Mouse (Mus musculus) lung, postnatal 4 days (tissue): Measurements from ENCODE around the gene Fam219b.

ENCODE experiments used
- DNase-seq, 2 experiments: peaks; one replicate each; pipeline ENCODE4 v3.0.0; 2021

Fam219b gene

GRCm38 (mm10) chr9:57525516-57525915 is 11.8 kb upstream of the Fam219b start:
- DNase-seq: no peak

- no peak for DNase-seq
Measured at GRCm38 (mm10) chr9:57526435-57526834, 10.9 kb upstream of the Fam219b start.

GRCm38 (mm10) chr9:57531946-57532345 is 5.4 kb upstream of the Fam219b start:
- no peak for DNase-seq

GRCm38 (mm10) chr9:57536362-57536761 is 966 bp upstream of the Fam219b start:
- DNase-seq: no peak

- DNase-seq: no peak
Measured at GRCm38 (mm10) chr9:57537728-57538181, 427 bp downstream of the Fam219b start.

- no peak for DNase-seq
Measured at GRCm38 (mm10) chr9:57539550-57539949, 2.2 kb downstream of the Fam219b start.

- DNase-seq: peak in 1 of 2 experiments; percentile 70
Measured at GRCm38 (mm10) chr9:57541312-57541711, 4.0 kb downstream of the Fam219b start.

- DNase-seq: no peak
Measured at GRCm38 (mm10) chr9:57543951-57544350, 6.6 kb downstream of the Fam219b start.

- no peak for DNase-seq
Measured at GRCm38 (mm10) chr9:57547287-57547686, 10.0 kb downstream of the Fam219b start.

- DNase-seq: no peak
Measured at GRCm38 (mm10) chr9:57547869-57548268, 10.5 kb downstream of the Fam219b start.

- no peak for DNase-seq
Measured at GRCm38 (mm10) chr9:57549186-57549585, 11.9 kb downstream of the Fam219b start.

- peak in 1 of 2 experiments; percentile 33 for DNase-seq
Measured at GRCm38 (mm10) chr9:57550126-57550862, 13.0 kb downstream of the Fam219b start.

GRCm38 (mm10) chr9:57552139-57552887 is 15.0 kb downstream of the Fam219b start, which contains the start of gene Mpi:
TSS of gene Mpi (minus strand) at chr9:57552763.
- DNase-seq: peak; percentile 66 to 73

GRCm38 (mm10) chr9:57553119-57553518 is 15.8 kb downstream of the Fam219b start:
- DNase-seq: no peak

- DNase-seq: no peak
Measured at GRCm38 (mm10) chr9:57554753-57555152, 17.4 kb downstream of the Fam219b start.

- DNase-seq: no peak
Measured at GRCm38 (mm10) chr9:57557215-57557614, 19.9 kb downstream of the Fam219b start.

GRCm38 (mm10) chr9:57558625-57559024 is 21.3 kb downstream of the Fam219b start:
- no peak for DNase-seq

- no peak for DNase-seq
Measured at GRCm38 (mm10) chr9:57559568-57559967, 22.2 kb downstream of the Fam219b start.

- no peak for DNase-seq
Measured at GRCm38 (mm10) chr9:57560263-57560662, 22.9 kb downstream of the Fam219b start.

- DNase-seq: peak; percentile 95
Measured at GRCm38 (mm10) chr9:57560861-57561710, 23.8 kb downstream of the Fam219b start, which contains the start of gene Scamp2. TSS of gene Scamp2 (plus strand) at chr9:57560943.

- DNase-seq: peak in 1 of 2 experiments; percentile 28
Measured at GRCm38 (mm10) chr9:57561711-57562099, 24.4 kb downstream of the Fam219b start.

- DNase-seq: peak; percentile 25 to 55
Measured at GRCm38 (mm10) chr9:57562896-57563372, 25.6 kb downstream of the Fam219b start.

GRCm38 (mm10) chr9:57564609-57565008 is 27.3 kb downstream of the Fam219b start:
- DNase-seq: no peak
